Mouse (Mus musculus) hindbrain, embryonic 15.5 days (tissue): ENCODE results near the gene Gstt2. TPM values are rescaled to one million over a fixed set of nuclear protein-coding genes. Genes with fewer than 3 reads are reported as not detected.

ENCODE experiments used
- ATAC-seq: fragments of 200-750 bp; cut with Nextera tagmentation; 2 replicates; pipeline ENCODE4 v1.8.0; 2017; ENCODE audit warnings: low read depth, moderate number of reproducible peaks, moderate TSS enrichment; ENCODE audit not compliant: low FRiP score
- H3K27ac ChIP-seq: fragments of 300-500 bp; sonication (generic); replicated peaks from 2 replicates; pipeline ENCODE4 v1.5.1; 2015; ENCODE audit warnings: mild to moderate bottlenecking, inconsistent platforms
- H3K27me3 ChIP-seq: fragments of 300-500 bp; sonication (generic); 2 replicates; pipeline ENCODE4 v1.6.1; 2015; ENCODE audit warnings: control low read depth, inconsistent platforms
- H3K36me3 ChIP-seq: fragments of 300-500 bp; sonication (generic); 2 replicates; pipeline ENCODE4 v1.6.1; 2015; ENCODE audit warnings: control low read depth, inconsistent platforms
- H3K4me1 ChIP-seq: fragments of 300-500 bp; sonication (generic); replicated peaks from 2 replicates; pipeline ENCODE4 v1.6.1; 2015; ENCODE audit warnings: control low read depth, inconsistent platforms
- H3K4me2 ChIP-seq: fragments of 300-500 bp; sonication (generic); 2 replicates; pipeline ENCODE4 v1.6.1; 2015; ENCODE audit warnings: moderate library complexity, mild to moderate bottlenecking, inconsistent platforms
- H3K4me3 ChIP-seq: fragments of 300-500 bp; sonication (generic); 2 replicates; pipeline ENCODE4 v1.5.1; 2015; ENCODE audit warnings: mild to moderate bottlenecking, inconsistent platforms
- H3K9ac ChIP-seq: fragments of 300-500 bp; sonication (generic); 2 replicates; pipeline ENCODE4 v1.6.1; 2015; ENCODE audit warnings: inconsistent platforms
- H3K9me3 ChIP-seq: fragments of 300-500 bp; sonication (generic); 2 replicates; pipeline ENCODE4 v1.6.1; 2016; ENCODE audit warnings: control low read depth, inconsistent platforms
- WGBS: fragments of 180-500 bp; shearing (Covaris S2); methylation state at CpG from one replicate; pipeline ENCODE4 v1.1.7; 2015; 5-methylcytosine and 5-hydroxymethylcytosine counted together
- polyA plus RNA-seq: library from polyadenylated mRNA; unstranded; fragments of >200 nt; fragmentation: Nextera tagmentation; extraction: Ambion mirVana; gene quantifications from 2 replicates; pipeline ENCODE4 v1.2.1, GENCODE M21; 2015

The Gstt2 gene
- polyA plus RNA-seq, 1 experiment from 2014 or later = 6.6 TPM

GRCm38 (mm10) chr10:75834250-75834649 is 3.0 kb downstream of the Gstt2 start:
- peaks cover 16% of the 10 kb centered on the region; the same call in 1 of the 2 replicates for H3K27me3 ChIP-seq
- H3K36me3 ChIP-seq = no peaks in the 10 kb centered on the region
- H3K27ac ChIP-seq = no peak overlapping the region
- peak overlapping the region; percentile 40 for H3K9ac ChIP-seq
- H3K4me3 ChIP-seq = peak overlapping the region; percentile 36
- no peaks in the 10 kb centered on the region for H3K9me3 ChIP-seq
- no peak for ATAC-seq
- H3K4me2 ChIP-seq = peak overlapping the region; percentile 72
- H3K4me1 ChIP-seq = peaks cover 44% of the 10 kb centered on the region
- 2% methylated on average over 21 of the region's 21 CpGs for WGBS

DNA sequence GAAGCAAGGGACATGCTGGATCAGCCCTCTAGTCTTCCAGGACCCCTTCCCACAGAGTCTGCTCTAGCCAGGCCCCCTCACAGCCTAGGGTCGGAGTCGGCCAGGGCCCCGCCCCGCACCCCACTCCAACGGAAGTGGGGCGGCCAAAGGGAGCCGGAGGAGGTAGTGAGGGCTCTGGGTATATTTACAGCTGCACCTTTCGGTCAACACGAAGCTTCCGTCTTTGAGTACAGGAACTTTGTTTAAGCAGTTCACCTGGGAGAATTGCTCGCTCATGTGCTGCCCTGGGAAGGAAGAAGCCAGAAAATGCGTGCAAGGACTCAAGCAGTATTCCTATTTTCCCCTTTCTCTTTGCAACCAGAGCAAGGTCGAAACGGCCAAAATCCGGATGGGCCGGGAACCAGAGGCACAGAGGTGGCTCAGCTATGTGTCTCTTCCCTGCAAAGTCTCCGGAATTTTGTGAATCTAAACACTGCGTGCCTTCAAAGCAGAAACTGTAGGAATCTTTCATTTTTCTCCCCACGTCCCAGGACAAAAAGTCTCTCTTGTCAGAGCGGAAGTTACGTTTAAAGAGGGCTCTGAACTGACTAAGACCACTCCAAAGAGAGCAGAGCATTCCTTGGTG is 3.7 kb downstream of the Gstt2 start:
- Histone ChIP-seq H3K27ac (no peak overlapping the region), H3K9me3 (no peaks in the 10 kb centered on the region), H3K4me3 (peak overlapping the region; percentile 36), H3K4me1 (peaks cover 44% of the 10 kb centered on the region), H3K9ac (no peak overlapping the region), H3K27me3 (peaks cover 16% of the 10 kb centered on the region; the same call in 1 of the 2 replicates), H3K36me3 (no peaks in the 10 kb centered on the region), H3K4me2 (peak overlapping the region; percentile 72)
- WGBS = 20% methylated on average over 21 of the region's 21 CpGs
- ATAC-seq = no peak

DNA sequence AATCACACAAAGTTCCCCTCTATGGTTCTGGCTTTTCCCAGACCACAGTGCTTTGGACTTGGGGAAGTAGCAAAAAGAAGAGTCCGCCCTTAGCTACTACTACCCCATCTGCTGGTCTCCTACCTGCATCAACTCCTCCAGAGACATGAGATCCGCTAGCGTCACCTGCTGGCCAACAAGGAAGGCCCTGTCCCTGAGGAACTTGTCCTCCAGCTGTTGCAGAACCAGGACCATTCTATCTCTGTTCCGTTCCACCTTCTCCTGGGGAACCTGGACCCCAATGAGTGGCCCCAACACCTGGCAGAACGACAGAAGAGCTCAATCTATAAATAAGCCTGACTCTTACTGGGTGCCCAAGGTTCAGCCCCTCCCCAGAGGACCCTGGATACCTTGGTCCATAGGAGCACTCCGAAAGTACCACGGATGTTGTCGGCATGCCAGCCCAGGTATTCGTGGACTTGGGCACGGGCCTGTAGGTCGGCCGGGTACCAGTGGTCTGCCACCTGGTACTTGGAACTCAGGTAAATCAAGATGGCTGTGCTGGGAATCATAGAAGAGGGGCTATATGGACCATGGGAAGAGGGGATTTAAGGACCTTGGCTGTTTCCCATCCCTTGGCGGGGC is 4.8 kb downstream of the Gstt2 start:
- Histone ChIP-seq H3K9me3 (no peaks in the 10 kb centered on the region), H3K4me2 (no peak overlapping the region), H3K4me1 (peaks cover 33% of the 10 kb centered on the region), H3K9ac (no peak overlapping the region), H3K4me3 (no peak overlapping the region), H3K27ac (no peak overlapping the region), H3K27me3 (peaks cover 16% of the 10 kb centered on the region; the same call in 1 of the 2 replicates), H3K36me3 (no peaks in the 10 kb centered on the region)
- ATAC-seq = no peak
- 68% methylated on average over 13 of the region's 13 CpGs for WGBS

DNA sequence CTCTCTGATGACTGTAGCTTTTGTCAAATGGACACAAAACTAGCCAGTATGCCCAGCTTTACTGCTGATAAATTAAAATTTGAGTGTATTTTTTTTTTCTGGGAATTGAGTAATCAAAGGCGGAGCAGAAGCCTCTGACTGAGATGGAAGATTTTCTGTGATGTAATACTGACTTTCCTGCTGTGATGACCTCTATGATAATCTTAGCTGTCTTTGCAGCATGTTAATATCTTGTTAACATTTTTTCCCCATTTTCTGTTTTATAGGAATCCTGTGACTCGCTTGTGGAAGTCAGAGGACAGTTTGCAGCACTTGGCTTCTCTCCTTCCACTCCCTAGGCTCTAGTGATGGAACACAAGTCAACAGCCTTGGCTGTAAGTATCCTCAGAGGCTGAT is 7.0 kb downstream of the Gstt2 start:
- Histone ChIP-seq H3K27me3 (peaks cover 16% of the 10 kb centered on the region; the same call in 1 of the 2 replicates), H3K36me3 (no peaks in the 10 kb centered on the region), H3K27ac (no peak overlapping the region), H3K4me3 (no peak overlapping the region), H3K9me3 (no peaks in the 10 kb centered on the region), H3K4me1 (peaks cover 19% of the 10 kb centered on the region), H3K4me2 (no peak overlapping the region), H3K9ac (no peak overlapping the region)
- ATAC-seq = no peak
- WGBS = 95% methylated on average over 2 of the region's 2 CpGs

DNA sequence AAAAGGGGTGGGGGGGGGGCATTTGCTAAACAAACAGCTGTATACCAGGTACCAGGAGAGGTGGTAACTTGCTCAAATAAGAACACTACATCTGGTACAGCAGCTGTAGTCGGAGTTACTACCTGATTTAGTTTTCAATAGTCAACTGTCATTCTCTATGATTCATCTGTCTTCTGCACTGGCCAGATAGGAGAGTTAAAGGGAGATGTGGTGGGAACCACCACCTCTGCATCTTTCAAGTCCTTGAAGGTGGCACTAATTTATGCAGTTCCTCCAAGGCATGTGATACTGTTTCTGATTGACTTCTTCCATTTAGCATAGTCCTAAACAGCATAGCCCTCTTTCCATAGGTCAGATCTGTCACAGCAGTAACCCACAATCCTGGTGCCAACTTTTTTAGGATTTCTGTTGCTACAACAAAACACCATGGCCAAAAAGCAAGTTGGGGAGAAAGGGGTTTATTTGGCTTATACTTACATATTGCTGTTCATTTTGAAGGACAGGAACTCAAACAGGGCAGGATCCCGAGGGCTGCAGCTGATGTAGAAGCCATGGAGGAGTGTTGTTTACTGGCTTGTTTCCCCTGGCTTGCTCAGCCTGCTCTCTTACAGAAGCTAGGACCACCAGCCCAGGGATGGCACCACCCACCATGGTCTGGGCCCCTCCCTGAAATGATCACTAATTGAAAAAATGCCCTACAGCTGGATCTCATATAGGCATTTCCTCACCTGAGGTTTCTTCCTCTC is 7.5 kb downstream of the Gstt2 start:
- peaks cover 16% of the 10 kb centered on the region; the same call in 1 of the 2 replicates for H3K27me3 ChIP-seq

DNA sequence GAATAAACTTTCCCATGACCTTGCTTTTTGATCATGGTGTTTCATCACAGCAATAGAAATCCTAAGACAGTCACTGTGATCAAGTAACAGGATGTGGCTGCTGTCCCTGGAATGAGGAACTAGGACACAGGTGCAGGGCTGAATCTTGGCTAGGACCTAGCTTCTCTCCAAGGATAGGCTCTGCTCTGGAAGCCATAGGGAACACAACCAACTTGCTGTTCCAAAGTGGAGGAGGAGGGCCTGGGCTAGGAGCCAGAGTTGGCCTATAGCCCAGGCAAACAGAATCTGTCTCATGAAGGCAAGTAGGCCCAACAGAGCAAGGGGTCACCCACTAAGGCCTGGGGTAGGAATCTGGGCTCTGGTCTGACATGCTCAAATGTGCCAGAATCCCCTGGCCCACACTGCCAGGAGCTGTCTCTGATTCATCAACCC is 8.7 kb downstream of the Gstt2 start:
- Histone ChIP-seq H3K4me2 (no peak overlapping the region), H3K27ac (no peak overlapping the region), H3K27me3 (peaks cover 10% of the 10 kb centered on the region; the same call in 1 of the 2 replicates), H3K9ac (no peak overlapping the region), H3K4me3 (no peak overlapping the region), H3K36me3 (no peaks in the 10 kb centered on the region), H3K9me3 (no peaks in the 10 kb centered on the region), H3K4me1 (peaks cover 2% of the 10 kb centered on the region; the same call in 1 of the 2 replicates)
- ATAC-seq = peak; percentile 89

More for the DNA sequence above, 7.5 kb downstream of the Gstt2 start:
- ATAC-seq = no peak
- Histone ChIP-seq H3K4me1 (peaks cover 13% of the 10 kb centered on the region), H3K4me3 (no peak overlapping the region), H3K9me3 (no peaks in the 10 kb centered on the region), H3K36me3 (no peaks in the 10 kb centered on the region), H3K9ac (no peak overlapping the region), H3K4me2 (no peak overlapping the region), H3K27ac (no peak overlapping the region)
- 80% methylated on average over 2 of the region's 2 CpGs for WGBS

GRCm38 (mm10) chr10:75827668-75828360 is 9.4 kb downstream of the Gstt2 start:
- no peak overlapping the region for H3K27ac ChIP-seq
- H3K9me3 ChIP-seq = no peaks in the 10 kb centered on the region
- H3K4me3 ChIP-seq = no peak overlapping the region
- 0 out of 2 replicates have a peak, but pooled peaks cover 3% of the 10 kb centered on the region for H3K27me3 ChIP-seq
- H3K4me2 ChIP-seq = no peak overlapping the region
- 87% methylated on average over 4 of the region's 4 CpGs for WGBS
- no peaks in the 10 kb centered on the region for H3K36me3 ChIP-seq
- H3K4me1 ChIP-seq = no peaks in the 10 kb centered on the region
- 0 out of 2 replicates have a peak, but pooled peaks have one; percentile 16 for ATAC-seq
- no peak overlapping the region for H3K9ac ChIP-seq

DNA sequence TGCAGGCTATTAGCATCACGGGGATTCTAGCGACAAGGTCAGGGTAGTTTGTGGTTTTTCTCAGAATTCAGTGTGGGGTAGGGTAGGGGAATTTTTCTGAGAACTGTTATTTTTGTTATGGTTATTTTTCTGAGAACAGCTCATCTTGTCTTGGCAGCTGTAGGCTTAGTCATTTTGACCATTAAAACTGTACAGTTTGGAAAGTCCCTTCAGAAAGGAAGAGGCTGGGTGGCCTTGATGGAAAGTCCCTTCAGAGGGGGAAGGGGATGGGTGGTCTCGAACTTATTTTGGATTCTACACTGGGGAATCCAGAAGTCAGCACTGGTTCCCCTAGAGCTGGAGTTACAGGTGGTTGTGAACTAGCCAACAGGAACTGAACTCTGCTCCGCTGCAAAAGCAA is 12.7 kb downstream of the Gstt2 start:
- Histone ChIP-seq H3K27ac (no peak overlapping the region), H3K4me1 (no peaks in the 10 kb centered on the region), H3K27me3 (no peaks in the 10 kb centered on the region), H3K9me3 (no peaks in the 10 kb centered on the region), H3K4me3 (no peak overlapping the region), H3K4me2 (no peak overlapping the region), H3K9ac (no peak overlapping the region), H3K36me3 (no peaks in the 10 kb centered on the region)
- ATAC-seq = no peak
- 93% methylated on average over 4 of the region's 4 CpGs for WGBS

- Histone ChIP-seq H3K9me3 (no peaks in the 10 kb centered on the region), H3K27me3 (no peaks in the 10 kb centered on the region), H3K4me1 (no peaks in the 10 kb centered on the region), H3K9ac (no peak overlapping the region), H3K36me3 (no peaks in the 10 kb centered on the region), H3K4me3 (no peak overlapping the region), H3K27ac (no peak overlapping the region), H3K4me2 (no peak overlapping the region)
- WGBS = 100% methylated on average over 1 of the region's 1 CpGs
- ATAC-seq = no peak
These were observed 13.4 kb downstream of the Gstt2 start for GRCm38 (mm10) chr10:75823782-75824181.

DNA sequence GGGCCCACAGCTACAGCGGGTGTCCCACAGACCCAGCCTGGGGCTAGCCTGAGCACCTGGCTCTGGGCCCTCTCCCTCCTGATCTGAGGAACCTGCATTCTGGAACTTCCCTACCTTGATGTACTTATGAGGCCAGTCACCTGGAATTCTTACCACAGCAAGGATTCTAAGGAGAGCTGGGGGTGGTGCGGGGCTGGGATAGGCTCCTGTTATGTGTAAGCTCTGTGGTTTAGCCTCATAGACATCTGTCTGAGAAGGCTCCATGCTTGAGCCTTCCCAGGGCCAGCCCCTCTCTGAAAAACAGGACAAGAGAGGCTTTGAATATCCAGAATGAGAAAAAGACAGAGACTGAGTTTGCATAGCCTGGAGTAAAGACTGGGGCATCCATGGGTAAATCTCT is 14.8 kb downstream of the Gstt2 start, which contains the start of gene Gstt4:
TSS of gene Gstt4 (minus strand) at position 101 of the 400 bp plus-strand sequence.
- 93% methylated on average over 2 of the region's 2 CpGs for WGBS
- Histone ChIP-seq H3K9ac (no peak within 1 kb of the TSS), H3K4me3 (no peak within 1 kb of the TSS), H3K27me3 (no peaks in the 10 kb centered on the region), H3K27ac (no peak within 1 kb of the TSS), H3K36me3 (no peaks in the 10 kb centered on the region), H3K9me3 (no peaks in the 10 kb centered on the region), H3K4me2 (no peak within 1 kb of the TSS), H3K4me1 (no peaks in the 10 kb centered on the region)
- no peak for ATAC-seq

- Histone ChIP-seq H3K27ac (no peak overlapping the region), H3K9ac (no peak overlapping the region), H3K4me2 (no peak overlapping the region), H3K4me3 (no peak overlapping the region), H3K4me1 (no peaks in the 10 kb centered on the region), H3K9me3 (no peaks in the 10 kb centered on the region), H3K27me3 (no peaks in the 10 kb centered on the region), H3K36me3 (no peaks in the 10 kb centered on the region)
- 93% methylated on average over 5 of the region's 5 CpGs for WGBS
- ATAC-seq = no peak
These were observed 17.3 kb downstream of the Gstt2 start for GRCm38 (mm10) chr10:75819882-75820281.
